Mouse (Mus musculus): ENCODE data around the gene Dchs1.

Dchs1 gene

GRCm38 (mm10) chr7:105715366-105715765 is 72.1 kb downstream of the Dchs1 start:
- in situ Hi-C loops (cut with MboI, MseI), result loop anchor here (10.0 to 25.0 kb wide), 2 partner anchors 379 to 397 kb away; no protein-coding TSS in a partner anchor

- in situ Hi-C loops (cut with MboI, MseI), result loop anchor here (10.0 to 25.0 kb wide), 2 partner anchors 404 to 1706 kb away; no protein-coding TSS in a partner anchor
These were observed 78.7 kb downstream of the Dchs1 start for GRCm38 (mm10) chr7:105708733-105709132.

- in situ Hi-C loops (cut with MboI, MseI), result loop anchor here (10.0 to 25.0 kb wide), 2 partner anchors 408 to 1711 kb away; no protein-coding TSS in a partner anchor
These were observed 83.6 kb downstream of the Dchs1 start for GRCm38 (mm10) chr7:105703816-105704215.

- in situ Hi-C loops (cut with MboI, MseI), result loop anchor here (10.0 to 25.0 kb wide), 2 partner anchors 409 to 1712 kb away; no protein-coding TSS in a partner anchor
These were observed 84.3 kb downstream of the Dchs1 start for GRCm38 (mm10) chr7:105703184-105703583.
